Mouse (Mus musculus): ENCODE data around the gene Rarres1. TPM values are rescaled to one million over a fixed set of nuclear protein-coding genes. Genes with fewer than 3 reads are reported as not detected.
A peak's percentile ranks its signal among the peaks of the same experiment; 100 is the strongest.

The Rarres1 gene
- total RNA-seq (2021): 0.24 TPM in 1 of 2 replicates, not detected in the other
- long read RNA-seq, transcript Rarres1-201 (6 exons, 1,325 nt): major isoform, 7 of 8 reads
- long read RNA-seq, partial matches to known transcripts: 0 of 8 reads
- long read RNA-seq, other reads (novel, unspliced or antisense): 1 of 8 reads

DNA sequence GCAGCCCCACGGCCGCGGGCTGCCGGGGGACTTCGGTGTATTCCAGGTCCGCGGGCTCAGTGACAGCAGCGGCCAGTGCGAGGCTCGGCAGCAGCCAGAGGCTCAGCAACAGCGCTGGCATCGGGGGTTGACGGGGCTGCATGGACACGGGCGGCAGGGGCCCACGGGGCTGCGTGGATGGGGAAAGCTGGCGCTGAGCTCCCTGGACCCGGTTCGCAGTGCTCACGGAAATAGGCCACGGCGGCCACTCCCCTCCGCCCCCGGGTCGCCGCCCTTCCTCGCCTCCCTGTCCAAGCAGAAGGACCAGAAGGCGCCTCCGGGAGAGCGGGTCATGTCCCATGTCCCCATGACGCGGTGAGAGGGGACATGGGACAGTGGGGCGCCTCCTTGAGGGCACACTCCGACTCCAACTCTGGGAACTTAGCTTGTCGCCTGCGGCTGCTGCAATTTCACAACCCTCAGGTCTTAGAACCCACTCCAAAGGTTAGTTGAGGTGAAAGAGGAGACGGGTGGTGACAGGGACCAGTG lies at the start of gene Rarres1:
TSS of gene Rarres1 (minus strand) at position 250 of the 528 bp plus-strand sequence.
- peak; percentile 35 for DNase-seq

DNA sequence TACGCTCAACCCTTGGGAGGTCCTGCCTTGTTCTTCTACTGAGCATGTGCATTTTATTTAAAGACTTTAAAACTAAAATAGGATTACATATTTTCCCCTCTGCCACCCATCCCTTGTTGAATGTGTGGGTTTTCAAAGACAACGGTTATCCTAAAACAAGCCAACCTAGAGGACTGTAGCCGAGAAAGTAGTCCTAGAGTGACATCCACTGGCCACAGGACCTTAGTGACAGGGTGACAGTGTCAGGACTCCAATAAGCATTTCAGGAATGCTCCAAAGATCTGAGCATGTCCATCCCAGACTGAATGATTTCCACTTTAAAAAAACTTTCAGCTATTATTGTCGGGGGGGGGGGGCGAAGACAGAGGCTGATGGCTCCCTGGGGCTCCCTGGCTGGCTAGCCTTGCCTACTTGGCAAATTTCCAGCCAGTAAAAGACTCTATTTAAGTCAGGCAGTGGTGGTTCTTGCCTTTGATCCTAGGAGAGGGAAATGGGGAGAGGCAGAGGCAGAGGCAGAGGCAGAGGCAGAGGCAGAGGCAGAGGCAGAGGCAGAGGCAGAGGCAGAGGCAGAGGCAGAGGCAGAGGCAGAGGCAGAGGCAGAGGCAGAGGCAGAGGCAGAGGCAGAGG lies 49.5 kb upstream of the Rarres1 start:
- no peak for DNase-seq

DNA sequence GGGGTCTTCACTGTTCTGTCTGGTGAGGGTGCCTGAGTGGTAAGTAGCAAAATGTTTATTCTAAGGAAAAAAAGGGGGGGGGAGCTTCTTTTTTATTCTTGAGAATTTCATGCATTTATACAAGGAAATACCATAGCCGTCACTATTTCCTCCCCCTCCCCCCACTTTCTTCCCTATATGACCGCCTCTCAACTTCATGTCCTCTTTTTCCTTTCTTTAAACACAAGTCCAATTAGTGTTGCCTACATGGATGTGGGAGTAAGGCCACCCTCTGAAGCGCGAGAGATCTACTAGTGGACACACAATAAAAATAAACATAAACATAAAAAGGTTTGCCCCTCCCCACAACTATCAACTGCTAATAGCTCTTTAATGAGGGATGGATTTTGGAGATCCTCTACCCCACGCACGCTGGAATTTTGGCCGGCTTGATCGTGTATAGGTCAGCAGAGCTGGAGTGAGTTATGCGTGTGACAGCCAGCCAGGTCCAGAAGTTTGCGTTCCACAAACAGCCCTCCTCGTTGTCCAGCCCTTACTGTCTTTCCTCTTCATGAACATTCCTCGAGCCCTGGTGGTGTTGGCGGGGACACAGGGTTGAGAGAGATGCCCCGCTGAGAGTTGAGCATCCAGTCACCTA lies 42.5 kb upstream of the Rarres1 start:
- no peak for DNase-seq

DNA sequence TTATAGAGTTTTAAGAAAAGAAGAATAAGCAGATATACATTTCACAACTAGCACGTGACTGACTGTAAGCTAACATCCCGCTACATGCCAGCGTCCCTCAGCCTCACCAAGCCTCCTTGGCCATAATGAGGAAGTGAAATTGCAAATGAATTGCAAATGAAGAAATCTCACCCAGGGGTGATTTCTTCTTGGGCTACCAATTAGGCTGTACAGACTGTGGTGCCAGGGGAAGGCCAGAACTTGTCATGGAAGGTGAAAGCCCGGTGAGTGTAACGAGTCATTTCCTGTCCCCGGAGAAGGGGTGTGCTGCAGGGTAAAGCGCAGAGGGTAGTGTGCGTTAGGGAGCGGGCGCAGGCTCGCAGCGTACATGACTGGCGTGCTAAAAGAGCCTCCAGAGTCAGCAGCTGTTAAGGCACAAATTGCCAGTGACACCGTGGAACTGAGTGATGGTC lies 41.9 kb upstream of the Rarres1 start:
- DNase-seq: no peak

DNA sequence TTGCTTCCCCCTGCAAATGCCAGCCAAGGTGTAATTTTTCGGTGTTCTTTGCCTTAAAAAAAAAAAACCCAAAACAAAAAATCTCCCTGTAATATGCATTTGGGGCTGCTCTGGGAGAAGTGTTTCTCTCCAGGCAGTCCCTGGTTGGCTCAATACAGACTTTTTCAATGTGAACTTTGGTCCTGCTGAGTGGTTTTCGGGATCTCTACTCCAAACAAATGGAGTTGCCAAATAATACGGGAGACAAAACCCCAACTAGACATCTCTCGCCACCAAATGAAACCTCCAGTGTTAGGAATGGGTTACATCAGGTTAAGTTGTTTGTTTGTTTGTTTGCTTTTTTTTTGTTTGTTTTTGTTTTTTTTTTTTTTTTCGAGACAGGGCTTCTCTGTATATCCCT lies 39.9 kb upstream of the Rarres1 start:
- no peak for DNase-seq

DNA sequence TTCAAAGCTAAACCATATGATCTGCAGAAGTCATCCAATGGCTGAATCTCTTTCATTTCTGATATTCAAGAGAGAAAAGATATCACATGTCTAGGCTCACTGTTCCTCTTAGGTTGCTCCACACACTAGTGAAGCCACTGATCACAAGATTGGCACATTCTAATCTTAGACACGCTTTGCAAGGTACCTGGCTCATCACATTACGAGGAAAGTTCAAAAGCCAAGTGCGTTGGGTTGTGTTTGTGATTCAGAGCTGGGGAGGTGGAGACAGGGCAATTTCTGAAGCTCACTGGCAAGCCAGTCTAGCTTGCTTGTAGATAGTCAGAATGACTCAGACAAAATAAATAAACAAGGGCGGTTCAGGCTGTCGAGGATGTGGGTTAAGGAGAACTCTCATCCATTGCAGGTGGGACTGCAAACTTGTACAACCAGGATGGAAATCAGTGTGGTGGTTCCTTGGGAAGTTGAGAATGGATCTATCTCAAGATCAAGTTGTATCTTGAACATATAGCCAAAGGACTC lies 38.7 kb upstream of the Rarres1 start:
- no peak for DNase-seq

DNA sequence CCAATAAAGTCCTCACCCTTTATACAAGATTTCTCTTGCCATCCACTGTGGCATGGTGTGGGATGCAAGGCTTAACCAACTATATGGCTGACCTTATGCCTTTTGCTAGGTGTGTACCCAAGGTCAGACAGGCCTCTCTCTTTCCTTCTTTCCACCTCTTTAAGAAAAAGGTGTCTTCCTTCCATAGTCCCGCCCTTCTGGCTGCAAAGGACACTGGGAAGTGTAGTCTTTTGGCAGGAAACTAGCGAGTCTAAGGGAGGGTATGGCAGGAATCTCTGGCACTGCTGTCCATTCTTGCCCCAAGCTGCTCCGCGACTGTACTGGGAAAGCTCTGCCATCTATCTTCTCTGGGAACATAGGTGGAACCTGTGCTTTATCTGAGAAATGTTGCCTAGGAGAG lies 38.0 kb upstream of the Rarres1 start:
- no peak for DNase-seq

DNA sequence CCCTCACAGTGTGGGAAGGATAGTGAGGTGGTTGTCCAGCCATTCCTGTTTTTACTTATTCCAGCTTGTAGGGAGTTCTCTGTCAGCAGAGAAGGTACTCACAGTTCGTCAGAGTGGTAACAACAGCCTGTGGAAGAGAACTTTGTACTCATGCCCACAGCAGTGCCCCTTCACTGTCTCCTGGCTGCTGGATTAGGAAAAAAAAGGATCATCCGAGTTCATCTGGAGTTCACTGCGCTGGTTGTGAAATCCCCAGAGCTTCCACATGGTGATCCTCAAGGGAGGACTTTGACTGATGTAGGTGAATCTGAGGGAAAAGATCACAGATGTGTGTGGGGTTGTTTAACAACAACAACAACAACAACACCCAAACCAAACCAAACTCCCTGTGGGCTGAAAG lies 35.9 kb upstream of the Rarres1 start:
- DNase-seq: no peak

DNA sequence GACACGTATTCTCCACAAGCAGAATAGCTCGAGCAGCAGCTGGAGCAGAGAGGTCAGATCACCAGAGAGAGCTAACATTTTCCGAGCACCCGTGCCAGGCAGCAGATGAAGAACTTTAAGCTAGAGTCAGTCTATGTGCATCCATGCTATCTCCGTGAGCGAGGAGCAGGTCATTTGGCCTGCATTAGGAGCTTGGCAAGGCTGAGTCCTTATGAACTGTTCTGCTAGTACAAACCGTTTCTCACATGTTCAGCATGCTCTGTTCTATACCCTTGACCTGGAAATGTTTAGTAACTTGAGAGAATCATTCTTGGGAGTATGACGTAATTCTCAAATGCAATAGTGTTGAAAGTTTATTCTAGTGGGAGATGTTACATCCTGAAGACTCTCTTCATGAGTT lies 28.3 kb upstream of the Rarres1 start:
- no peak for DNase-seq

DNA sequence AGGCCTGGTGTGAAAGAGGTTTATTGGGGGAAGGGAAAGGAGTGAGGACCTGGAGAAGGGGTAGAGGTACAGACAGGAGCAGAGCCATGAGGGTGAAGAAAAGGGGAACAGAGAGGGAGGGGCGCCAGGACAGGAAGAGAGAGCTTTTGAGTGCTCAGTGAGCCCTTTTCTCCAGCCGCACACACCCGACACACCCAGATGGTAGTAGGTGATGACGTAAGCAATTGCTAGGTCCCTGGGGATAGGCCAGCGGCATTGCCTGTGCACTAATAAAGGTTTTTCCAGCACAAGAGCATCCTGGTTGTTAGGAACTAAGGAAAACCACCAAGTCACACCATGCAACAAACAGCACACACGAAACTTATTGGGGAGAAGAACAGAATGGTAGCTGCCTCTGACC lies 9.4 kb upstream of the Rarres1 start:
- no peak for DNase-seq

DNA sequence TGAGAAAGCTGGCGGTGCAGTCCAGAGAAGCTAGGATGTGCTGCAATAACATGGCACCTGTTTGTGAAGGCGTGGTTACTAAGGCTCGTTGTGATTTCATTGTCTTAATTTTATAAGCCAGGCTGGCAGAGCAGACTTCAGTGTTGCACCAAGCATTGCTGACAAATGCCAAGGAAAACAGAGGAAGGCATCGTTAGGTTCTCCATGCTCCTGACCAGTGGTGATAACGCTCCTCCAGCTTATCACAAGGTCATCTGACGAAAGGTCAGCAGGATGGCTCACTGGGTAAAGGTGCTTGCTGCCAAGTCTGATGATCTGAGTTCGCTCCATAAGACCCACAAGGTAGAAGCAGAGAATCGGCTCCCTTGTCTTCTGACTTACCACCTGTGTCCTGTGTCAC lies 7.4 kb upstream of the Rarres1 start:
- DNase-seq: no peak

DNA sequence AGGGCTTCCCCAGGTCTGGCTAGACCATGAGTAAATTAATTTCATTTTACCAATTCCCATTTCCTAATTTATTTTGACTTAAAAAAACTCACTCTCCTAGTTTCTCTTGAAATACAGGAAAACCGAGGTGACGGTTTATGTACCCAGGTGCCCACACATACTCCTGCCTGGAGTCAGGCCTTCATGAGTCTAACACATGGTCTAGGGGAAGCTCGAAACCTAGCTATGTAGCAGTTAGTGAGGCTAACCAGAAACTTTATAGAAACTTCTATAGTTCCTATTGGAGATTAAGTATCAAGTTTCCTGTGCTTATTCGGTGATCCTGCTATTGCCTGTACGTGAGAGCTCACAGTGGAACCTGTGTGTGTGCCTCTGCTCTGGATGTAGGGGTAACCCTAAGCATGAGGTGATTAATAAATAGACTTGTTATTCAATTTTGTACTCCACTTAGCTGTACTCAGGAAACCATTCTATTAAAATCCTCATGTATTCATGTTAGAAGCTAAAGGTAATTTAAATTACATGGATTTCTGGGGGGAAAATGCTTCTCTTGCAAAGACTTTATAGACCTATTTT lies 5.3 kb upstream of the Rarres1 start:
- no peak for DNase-seq

DNA sequence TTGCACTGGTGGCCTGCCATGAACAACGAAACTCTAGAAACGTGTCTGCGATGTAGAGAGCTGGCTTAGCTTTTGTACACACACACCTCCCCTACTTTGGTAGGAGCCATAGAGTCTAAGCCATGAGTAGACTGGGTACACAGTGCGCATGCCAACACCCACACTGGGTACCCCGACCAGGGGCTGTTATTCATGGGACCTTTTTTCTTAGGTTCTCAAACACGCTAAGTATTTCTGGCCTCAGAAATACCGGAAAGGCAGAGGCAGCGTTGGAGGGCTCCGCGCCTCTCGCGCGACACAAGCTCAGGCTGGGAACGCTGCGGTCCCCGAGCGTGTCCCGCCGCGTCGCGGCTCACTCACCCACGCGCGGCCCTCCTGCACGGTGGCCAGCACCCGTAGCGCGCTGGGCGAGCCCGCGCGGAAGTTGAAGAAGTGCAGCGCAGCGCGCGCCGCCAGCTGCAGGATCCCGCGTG lies 486 bp downstream of the Rarres1 start:
- DNase-seq: no peak

DNA sequence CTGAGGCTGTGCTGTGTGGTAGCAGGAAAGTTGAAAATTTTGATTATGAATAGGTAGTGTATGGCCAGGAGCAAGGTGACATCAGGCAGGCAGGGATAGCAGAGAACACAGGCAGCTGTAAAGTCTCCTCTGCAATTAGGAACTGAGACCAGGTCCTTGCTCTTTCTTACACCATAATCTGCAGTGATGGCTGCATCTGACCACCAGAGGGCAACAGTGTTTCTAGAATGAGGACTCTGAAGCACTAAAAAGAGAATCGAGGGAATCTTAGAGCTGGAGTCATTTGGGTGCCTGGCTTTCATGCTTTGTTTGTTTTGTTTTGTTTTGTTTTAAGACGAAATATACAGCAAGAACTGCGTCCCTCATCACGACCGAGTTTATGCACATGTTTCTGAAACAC lies 2.5 kb downstream of the Rarres1 start:
- DNase-seq: peak; percentile 71

DNA sequence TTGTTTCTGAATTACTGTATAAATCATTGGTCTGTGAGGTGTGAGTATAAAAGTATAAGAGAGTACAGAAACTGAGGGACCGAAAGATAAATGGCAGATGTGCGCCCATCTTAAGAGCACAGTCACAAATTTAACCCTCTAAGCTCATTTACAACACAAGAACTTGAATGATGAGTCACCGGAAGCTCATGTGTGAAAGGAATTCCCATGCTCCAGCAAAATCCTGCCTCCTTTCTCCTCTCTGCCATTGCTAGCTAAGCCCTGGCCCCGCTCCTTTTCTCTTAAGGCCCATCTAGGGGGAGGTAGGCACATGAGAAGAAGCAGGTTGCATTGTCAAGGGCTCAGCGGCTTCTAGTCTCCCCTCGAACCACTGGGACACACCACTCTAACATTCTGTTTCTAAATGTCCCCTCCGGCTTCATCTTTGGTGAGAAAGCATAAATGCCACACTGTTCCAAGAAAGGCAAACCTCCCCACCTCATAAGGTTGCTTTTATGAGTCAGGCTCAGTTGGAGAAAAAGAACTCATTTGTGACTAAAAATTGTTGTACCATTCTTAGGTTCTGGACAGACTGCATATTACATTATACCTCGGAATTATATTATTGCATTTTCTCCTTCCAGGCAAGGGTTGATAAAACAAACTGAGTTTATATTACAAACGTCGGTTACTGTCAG lies 7.0 kb downstream of the Rarres1 start:
- no peak for DNase-seq

DNA sequence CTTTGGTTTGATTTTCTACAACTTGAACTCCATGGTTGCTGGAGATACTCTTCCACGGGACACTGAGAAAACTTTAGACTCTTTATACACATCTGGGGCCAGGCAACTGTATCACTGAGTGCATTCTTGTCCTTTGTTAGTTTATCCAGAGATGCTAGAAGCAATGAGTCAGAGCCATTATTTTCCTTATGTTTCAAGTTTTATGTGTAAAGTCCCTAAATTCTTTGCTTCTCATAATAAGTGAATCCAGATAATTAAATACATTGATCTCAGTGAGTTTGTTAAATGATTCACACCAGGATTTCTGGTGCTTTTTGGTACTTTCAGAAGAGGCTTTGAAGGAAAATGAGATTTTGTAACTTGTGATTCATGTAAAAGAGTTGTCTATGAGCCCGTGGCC lies 10.0 kb downstream of the Rarres1 start:
- no peak for DNase-seq

DNA sequence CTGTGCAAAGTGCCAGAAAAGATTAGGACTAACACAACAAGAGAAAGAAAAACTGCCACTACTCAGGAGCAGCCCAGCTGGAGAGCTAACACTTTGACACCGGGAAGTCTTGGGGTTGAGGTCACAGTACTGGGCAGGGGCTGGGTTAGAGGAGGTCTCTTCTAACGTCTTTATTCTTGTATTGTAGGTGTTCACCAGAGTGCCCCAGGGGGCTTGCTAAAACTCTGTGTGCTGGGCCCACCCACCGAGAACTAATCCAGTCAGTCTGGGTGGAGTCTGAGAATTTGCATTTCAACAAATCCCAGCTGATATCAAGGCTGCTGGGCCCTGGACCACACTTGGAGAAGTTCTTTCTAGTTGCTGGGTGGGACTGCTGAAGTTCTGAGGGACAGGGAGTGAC lies 11.4 kb downstream of the Rarres1 start:
- no peak for DNase-seq

DNA sequence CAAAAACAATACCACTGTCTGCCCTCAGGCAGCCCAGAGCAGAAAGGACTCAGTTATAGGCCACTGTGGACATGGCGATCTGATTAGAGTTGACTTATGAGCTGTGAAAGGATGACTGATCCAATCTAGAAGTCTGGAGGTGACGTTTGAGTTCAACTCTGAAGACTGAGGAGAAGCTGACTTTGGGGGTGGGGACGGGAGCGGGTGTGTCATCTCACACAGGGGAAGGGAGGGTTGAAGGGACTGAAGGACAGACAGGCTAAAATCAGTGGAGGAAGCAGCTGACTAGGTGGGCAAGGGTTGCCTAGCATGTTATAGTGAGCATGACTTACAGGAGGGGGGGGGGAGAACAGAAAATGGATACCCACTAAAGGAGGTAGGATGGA lies 15.9 kb downstream of the Rarres1 start:
- DNase-seq: no peak

DNA sequence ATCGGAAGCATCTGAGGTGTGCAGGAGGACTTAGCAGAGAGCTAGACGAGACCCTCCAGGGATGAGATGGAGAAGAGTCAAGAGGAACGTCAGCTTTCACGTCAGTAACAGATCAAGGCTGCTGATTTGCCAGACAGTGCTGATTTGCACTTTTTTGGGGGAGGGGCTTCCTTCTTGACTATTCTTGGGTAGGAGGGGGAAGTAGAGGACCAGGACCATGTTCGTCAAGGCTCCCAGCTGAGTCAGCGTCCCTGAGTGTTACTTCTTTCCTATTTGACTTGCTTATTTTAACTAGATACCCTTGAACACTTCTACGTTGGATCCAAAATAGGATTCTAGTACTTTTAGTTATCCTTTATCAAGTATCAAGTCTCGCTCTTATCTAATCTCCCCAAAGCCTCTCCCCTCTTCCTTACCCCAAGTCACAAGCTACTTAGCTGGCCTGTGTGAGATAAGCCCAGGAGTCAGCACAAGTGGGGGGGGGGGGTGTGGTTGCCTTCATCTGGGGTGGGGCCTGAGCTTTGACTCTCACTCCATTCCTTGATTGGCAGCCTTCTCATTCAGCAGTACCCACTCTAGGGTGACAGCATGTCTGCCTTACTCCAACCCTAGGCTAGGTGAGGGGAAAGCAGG lies 16.4 kb downstream of the Rarres1 start:
- no peak for DNase-seq

DNA sequence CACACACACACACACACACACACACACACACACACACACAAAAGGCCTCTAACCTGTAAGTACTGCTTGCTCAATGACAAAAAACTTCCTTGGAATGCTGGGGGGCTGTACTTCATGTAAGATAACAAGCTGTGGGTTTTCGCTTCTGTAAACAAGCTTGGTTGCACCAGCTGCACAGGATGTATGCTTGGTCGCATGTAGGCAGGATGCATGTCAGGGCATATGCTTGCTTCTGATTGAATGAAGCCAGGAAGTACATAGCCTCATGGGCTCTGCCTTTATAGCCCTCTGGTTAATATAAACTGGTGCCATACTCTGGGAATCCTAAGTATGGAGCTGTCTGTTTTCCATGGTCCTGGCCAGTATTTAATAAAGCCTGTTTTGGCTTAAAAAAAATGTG lies 17.3 kb downstream of the Rarres1 start:
- DNase-seq: no peak

DNA sequence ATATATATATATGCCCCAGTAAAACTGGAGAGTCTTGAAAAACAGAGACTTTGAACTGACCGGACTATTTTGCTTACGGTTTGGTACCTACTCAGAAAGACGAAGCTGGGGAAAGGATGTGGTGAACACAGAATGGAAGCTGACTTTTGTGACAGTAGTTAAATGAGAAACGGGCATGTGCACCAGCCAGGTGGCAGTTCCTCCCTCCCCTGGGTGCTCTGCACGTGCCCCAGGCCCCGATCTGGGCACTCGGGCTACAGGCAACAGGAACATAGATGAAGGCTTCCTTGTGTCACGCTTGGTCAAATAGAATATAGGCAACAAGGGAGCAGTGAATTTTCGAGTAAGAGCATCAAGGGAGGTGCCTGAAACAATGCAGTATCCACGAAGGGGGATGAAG lies 19.0 kb downstream of the Rarres1 start:
- no peak for DNase-seq

DNA sequence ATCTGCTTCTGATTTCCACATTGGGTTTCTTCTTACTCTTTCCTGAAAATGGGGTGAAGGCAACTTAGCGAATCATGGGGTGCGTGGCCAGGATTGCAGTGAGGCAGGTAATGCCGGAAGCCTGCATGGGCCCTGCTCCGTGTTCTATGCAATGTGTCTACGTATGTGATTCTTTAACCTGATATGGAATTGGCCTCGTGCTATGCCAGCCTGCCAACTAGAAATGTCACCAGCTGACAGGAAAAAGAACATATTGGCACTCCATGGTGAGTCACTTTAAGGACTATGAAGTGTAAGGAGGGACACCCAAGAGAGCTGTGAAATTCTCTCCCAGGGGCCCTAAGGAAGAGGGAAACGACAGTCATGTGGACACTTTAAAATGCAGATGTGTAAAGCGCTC lies 22.2 kb downstream of the Rarres1 start:
- no peak for DNase-seq

Data from adrenal gland, postnatal 25 days (tissue).